Mouse (Mus musculus) adrenal gland, postnatal 4 days (tissue): ENCODE results near the gene Svs1. TPM values are rescaled to one million over a fixed set of nuclear protein-coding genes. Genes with fewer than 3 reads are reported as not detected.

Source experiments
- total RNA-seq, 2 experiments: library from RNA; stranded (reverse); gene quantifications; 2 replicates each; pipeline ENCODE4 v1.2.3; 2021

Svs1 gene
- total RNA-seq, 2 experiments from 2014 or later = 0.11 TPM; not detected in 1

Other genes starting within 250 kb of the Svs1 start
- gene Gimap1, start 247.8 kb upstream of the Svs1 start, total RNA-seq = 10 to 100 TPM; 16.3 to 18.0 TPM
- 10 to 100 TPM; 19.9 to 24.1 TPM for gene Gimap5, start 240.7 kb upstream of the Svs1 start, total RNA-seq
- gene Gimap3, start 216.0 kb upstream of the Svs1 start, total RNA-seq = 1 to 10 TPM in 1 of 2 experiments, under 1 TPM in 1; 0.81 to 1.2 TPM
- 100 to 1,000 TPM; 194 to 220 TPM for gene Tmem176a, start 145.9 kb upstream of the Svs1 start, total RNA-seq
- 100 to 1,000 TPM; 443 to 458 TPM for gene Tmem176b, start 145.4 kb upstream of the Svs1 start, total RNA-seq
- under 1 TPM; 0.14 to 0.76 TPM for gene Aoc1, start 114.0 kb upstream of the Svs1 start, total RNA-seq
- gene 1600015I10Rik, start 57.0 kb upstream of the Svs1 start, total RNA-seq = not detected
- gene Doxl2, start 11.9 kb upstream of the Svs1 start, total RNA-seq = not detected
- gene Gpnmb, start 49.7 kb downstream of the Svs1 start, total RNA-seq = 1 to 10 TPM in 1 of 2 experiments, under 1 TPM in 1; 0.92 to 1.1 TPM
- gene Malsu1, start 86.9 kb downstream of the Svs1 start, total RNA-seq = 10 to 100 TPM; 56.4 to 61.1 TPM
- 10 to 100 TPM; 16.9 to 17.5 TPM for gene Igf2bp3, start 228.1 kb downstream of the Svs1 start, total RNA-seq